Mouse (Mus musculus): ENCODE data around the gene Prkaa2.
A peak's percentile ranks its signal among the peaks of the same experiment; 100 is the strongest.

DNA sequence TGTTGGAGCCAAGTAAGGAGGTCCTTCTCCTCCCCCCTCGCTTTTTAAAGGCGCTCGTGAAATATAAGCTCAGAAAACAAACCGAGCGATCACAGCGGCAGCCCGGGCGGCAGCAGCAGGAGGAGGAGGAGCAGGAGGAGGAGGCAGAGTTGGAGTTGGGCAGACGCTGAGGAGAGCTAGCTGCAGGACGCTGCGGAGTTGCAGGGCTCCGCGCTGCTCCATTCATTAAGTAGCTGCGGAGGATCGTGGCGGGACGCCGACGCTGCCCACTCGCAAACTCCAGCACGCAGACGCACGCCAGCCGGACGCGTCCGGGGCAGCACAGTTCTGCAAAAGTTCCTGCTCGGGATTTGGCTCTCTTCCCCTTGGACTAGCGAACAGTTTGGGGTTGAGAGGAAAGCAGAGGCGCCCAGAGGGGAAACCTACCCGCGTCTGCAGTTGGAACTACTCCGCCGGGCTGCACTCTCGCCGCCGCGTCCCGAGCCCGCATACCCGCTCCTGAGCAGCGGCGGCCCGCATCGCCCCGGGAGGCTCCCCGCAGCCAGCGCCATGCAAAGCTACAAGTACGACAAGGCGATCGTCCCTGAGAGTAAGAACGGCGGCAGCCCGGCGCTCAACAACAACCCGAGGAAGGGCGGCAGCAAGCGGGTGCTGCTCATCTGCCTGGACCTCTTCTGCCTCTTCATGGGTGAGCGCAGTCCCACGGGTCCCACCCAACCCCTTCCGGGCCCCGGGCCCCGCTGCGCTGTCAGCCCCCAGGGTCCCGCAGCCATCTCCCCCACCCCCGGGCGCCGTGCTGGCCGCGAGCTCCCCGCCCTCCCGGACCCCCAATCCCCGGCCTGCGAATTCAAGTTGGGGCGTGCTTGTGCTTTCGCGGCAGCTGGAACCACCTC is 47.8 kb upstream of the Prkaa2 start, which contains the start of gene Plpp3:
- TF ChIP-seq CTCF (IDR thresholded peaks at IDR 0.05) (no peak), POLR2A (IDR thresholded peaks at IDR 0.05; ENCODE audit: insufficient read depth, low read depth, low read length) (peak; percentile 100)

Data from heart, adult 2 months (tissue).